Mouse (Mus musculus) stomach, postnatal 0 days (tissue): ENCODE results near the gene Acoxl. TPM values are rescaled to one million over a fixed set of nuclear protein-coding genes. Genes with fewer than 3 reads are reported as not detected.
A peak's percentile ranks its signal among the peaks of the same experiment; 100 is the strongest.

ENCODE experiments used
- ATAC-seq: fragments of 200-750 bp; cut with Nextera tagmentation; 2 replicates; pipeline ENCODE4 v1.8.0; 2017; ENCODE audit not compliant: low FRiP score, low TSS enrichment
- DNase-seq: peaks from one replicate; pipeline ENCODE4 v3.0.0-alpha.2; 2016; ENCODE audit warnings: low spot score
- H3K27ac ChIP-seq: fragments of 300-500 bp; sonication (generic); replicated peaks from 2 replicates; pipeline ENCODE4 v1.5.1; 2014; ENCODE audit warnings: mild to moderate bottlenecking, control low read depth
- H3K27me3 ChIP-seq: fragments of 300-500 bp; sonication (generic); 2 replicates; pipeline ENCODE4 v1.6.1; 2014; ENCODE audit warnings: low read length; ENCODE audit not compliant: control insufficient read depth, insufficient read depth
- H3K36me3 ChIP-seq: fragments of 300-500 bp; sonication (generic); 2 replicates; pipeline ENCODE4 v1.6.1; 2014; ENCODE audit warnings: low read length, mixed read lengths; ENCODE audit not compliant: control insufficient read depth, insufficient read depth
- H3K4me1 ChIP-seq: fragments of 300-500 bp; sonication (generic); replicated peaks from 2 replicates; pipeline ENCODE4 v1.6.1; 2014; ENCODE audit warnings: antibody characterized with exemption; ENCODE audit not compliant: control insufficient read depth, insufficient read depth
- H3K4me2 ChIP-seq: fragments of 300-500 bp; sonication (generic); replicated peaks from 2 replicates; pipeline ENCODE4 v1.6.1; 2014; ENCODE audit warnings: low read depth, mild to moderate bottlenecking, control low read depth, moderate library complexity
- H3K4me3 ChIP-seq: fragments of 300-500 bp; sonication (generic); 2 replicates; pipeline ENCODE4 v1.5.1; 2014; ENCODE audit warnings: low read depth, low read length, control low read depth
- H3K9ac ChIP-seq: fragments of 300-500 bp; sonication (generic); 2 replicates; pipeline ENCODE4 v1.6.1; 2014; ENCODE audit warnings: mild to moderate bottlenecking, low read length, control low read depth, mixed read lengths
- H3K9me3 ChIP-seq: fragments of 300-500 bp; sonication (generic); 2 replicates; pipeline ENCODE4 v1.6.1; 2016; ENCODE audit warnings: low read length; ENCODE audit not compliant: control insufficient read depth
- CTCF ChIP-seq: IDR thresholded peaks from 2 replicates; pipeline ENCODE4 v1.5.1; 2016; ENCODE audit warnings: antibody characterized with exemption, low read depth, mild to moderate bottlenecking, moderate library complexity
- EP300 ChIP-seq: optimal IDR thresholded peaks from 2 replicates; pipeline ENCODE3; 2016; ENCODE audit warnings: antibody characterized with exemption
- WGBS: fragments of 180-500 bp; shearing (Covaris S2); extraction: QIAGEN DNeasy Blood & Tissue Kit; methylation state at CpG from one replicate; pipeline ENCODE4 v1.1.7; 2014; 5-methylcytosine and 5-hydroxymethylcytosine counted together
- polyA plus RNA-seq: library from polyadenylated mRNA; unstranded; fragments of >200 nt; fragmentation: Nextera tagmentation; extraction: Ambion mirVana; gene quantifications from 2 replicates; pipeline ENCODE4 v1.2.1, GENCODE M21; 2015

Acoxl gene
- polyA plus RNA-seq, 1 experiment from 2014 or later = 0.17 TPM

DNA sequence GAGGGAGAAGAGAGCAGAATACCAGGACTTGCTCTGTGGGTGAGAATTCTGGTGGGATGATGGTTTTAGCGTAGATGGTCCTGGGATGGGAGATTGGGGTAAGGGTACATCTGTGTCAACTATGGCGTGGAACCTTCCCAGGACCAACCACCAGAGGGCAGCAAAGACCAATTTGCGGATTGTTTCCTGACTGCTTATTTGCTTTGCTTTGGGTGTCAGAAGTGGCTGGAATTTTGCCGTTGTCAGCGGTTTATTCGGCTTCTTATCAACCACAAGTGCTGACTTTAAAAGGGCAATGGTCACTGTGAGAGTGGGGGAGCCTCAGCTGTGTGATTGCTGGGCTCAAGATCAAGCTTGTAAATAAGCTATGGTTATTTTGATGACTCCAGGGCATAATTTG lies 50.8 kb downstream of the Acoxl start:
- no peak overlapping the region for H3K27ac ChIP-seq
- peak; percentile 98 for TF ChIP-seq CTCF
- no peak for TF ChIP-seq EP300

DNA sequence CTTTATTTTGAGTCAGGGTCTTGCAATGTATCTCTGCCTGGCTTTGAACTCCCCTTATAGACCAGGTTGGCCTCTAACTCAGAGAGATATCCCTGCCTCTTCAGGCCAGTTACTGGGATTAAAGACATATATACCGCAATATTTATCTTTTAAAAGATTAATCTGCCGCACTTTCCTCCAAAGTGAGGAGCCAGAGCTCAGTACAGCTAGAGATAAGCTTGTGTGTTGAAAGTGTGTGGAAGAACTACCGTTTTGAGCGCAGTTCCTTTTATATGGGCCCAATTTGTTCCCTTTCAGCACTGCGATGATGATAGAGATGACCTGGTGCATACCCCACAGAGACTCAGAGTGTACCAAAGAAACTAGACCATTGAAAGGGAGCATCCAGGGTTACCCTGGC lies 51.3 kb downstream of the Acoxl start:
- Histone ChIP-seq H3K4me1 (peaks cover 3% of the 10 kb centered on the region), H3K36me3 (no peaks in the 10 kb centered on the region), H3K4me3 (no peak overlapping the region), H3K27ac (peak overlapping the region; percentile 4; the same call in 1 of the 2 replicates), H3K27me3 (no peaks in the 10 kb centered on the region), H3K4me2 (no peak overlapping the region), H3K9ac (no peak overlapping the region), H3K9me3 (no peaks in the 10 kb centered on the region)
- DNase-seq = no peak
- TF ChIP-seq EP300 (no peak), CTCF (no peak)
- no peak for ATAC-seq
- WGBS = 82% methylated on average over 5 of the region's 5 CpGs

More for the DNA sequence above, 50.8 kb downstream of the Acoxl start:
- 2% methylated on average over 6 of the region's 6 CpGs for WGBS
- H3K9me3 ChIP-seq = no peaks in the 10 kb centered on the region
- no peaks in the 10 kb centered on the region for H3K36me3 ChIP-seq
- H3K4me1 ChIP-seq = peaks cover 3% of the 10 kb centered on the region
- no peaks in the 10 kb centered on the region for H3K27me3 ChIP-seq
- H3K4me3 ChIP-seq = no peak overlapping the region
- H3K9ac ChIP-seq = no peak overlapping the region
- H3K4me2 ChIP-seq = no peak overlapping the region
- DNase-seq (peak; percentile 83), ATAC-seq (no peak)

DNA sequence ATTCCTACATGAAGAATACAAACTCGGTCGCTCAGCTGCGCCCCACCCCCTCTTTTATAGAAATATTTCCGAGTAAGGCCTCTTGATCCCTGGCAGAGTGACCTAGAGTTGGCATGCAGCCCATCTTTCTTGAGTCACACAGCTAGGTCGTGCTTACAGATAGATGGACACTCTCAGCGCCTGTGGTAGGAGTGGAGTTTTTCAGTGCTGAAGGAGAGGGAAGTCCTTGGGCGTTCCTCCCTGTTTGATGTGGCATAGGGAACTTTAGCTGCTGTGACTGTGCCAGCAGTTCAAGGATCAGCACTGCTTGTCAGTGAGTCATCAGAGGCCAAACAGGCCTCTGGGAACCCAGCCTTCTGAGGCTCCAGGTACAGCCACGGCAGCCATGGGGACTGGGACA lies 51.9 kb downstream of the Acoxl start:
- Histone ChIP-seq H3K27ac (peak overlapping the region; percentile 56; the same call in 1 of the 2 replicates), H3K36me3 (no peaks in the 10 kb centered on the region), H3K9me3 (no peaks in the 10 kb centered on the region), H3K4me1 (peaks cover 3% of the 10 kb centered on the region), H3K9ac (no peak overlapping the region), H3K4me3 (no peak overlapping the region), H3K27me3 (no peaks in the 10 kb centered on the region), H3K4me2 (no peak overlapping the region)
- ATAC-seq (peak; percentile 96), DNase-seq (peak; percentile 76)
- WGBS = 30% methylated on average over 8 of the region's 8 CpGs
- TF ChIP-seq EP300 (no peak), CTCF (no peak)

DNA sequence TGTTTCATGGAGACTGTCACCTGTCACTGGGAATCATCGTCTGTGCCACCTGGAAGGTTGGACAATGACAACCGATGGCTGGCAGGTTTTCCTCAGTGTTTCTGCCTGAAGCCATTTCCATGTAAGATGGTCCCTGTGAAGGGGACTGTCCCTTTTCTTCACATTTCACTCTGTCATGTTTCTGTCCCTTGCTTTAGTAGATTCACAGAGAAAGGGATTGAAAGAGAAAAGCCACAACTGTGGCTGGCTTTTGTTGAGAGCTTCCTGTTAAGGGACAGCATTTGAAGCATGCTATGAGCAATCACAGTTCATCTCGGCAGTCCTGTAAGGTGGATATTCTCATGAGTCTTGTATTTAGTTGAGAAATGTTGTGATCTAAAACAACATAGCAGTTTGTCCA lies 52.4 kb downstream of the Acoxl start:
- no peak overlapping the region for H3K9ac ChIP-seq
- no peaks in the 10 kb centered on the region for H3K9me3 ChIP-seq
- peaks cover 3% of the 10 kb centered on the region for H3K4me1 ChIP-seq
- TF ChIP-seq CTCF (no peak), EP300 (no peak)
- DNase-seq (no peak), ATAC-seq (no peak)
- 71% methylated on average over 3 of the region's 3 CpGs for WGBS
- no peaks in the 10 kb centered on the region for H3K27me3 ChIP-seq
- H3K4me3 ChIP-seq = no peak overlapping the region
- no peak overlapping the region for H3K4me2 ChIP-seq
- peak overlapping the region; percentile 56; the same call in 1 of the 2 replicates for H3K27ac ChIP-seq
- no peaks in the 10 kb centered on the region for H3K36me3 ChIP-seq

DNA sequence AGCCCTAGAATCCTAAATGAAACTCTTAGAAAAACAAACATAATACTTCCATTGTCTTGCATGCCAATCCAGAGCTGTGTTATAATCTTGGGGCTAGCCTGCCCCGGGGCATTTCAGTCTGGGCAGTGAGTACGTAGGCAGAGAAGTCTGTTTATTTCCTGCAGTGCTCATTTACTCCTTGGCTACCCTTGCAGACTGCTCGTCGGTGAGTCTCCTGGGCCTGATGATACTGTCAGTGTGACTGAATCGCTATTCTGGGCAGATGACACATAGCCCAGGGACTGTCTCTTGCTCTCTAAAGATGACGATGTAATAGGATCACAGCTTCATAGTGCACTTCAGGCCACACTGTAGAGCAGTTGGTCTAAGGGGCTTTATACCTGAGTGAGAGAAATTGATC lies 56.2 kb downstream of the Acoxl start:
- 43% methylated on average over 6 of the region's 6 CpGs for WGBS
- Histone ChIP-seq H3K9ac (no peak overlapping the region), H3K4me2 (no peak overlapping the region), H3K4me3 (no peak overlapping the region), H3K36me3 (no peaks in the 10 kb centered on the region), H3K4me1 (peaks cover 3% of the 10 kb centered on the region), H3K27ac (no peak overlapping the region), H3K27me3 (no peaks in the 10 kb centered on the region), H3K9me3 (no peaks in the 10 kb centered on the region)
- ATAC-seq (no peak), DNase-seq (no peak)
- TF ChIP-seq EP300 = no peak
- no peak for TF ChIP-seq CTCF

DNA sequence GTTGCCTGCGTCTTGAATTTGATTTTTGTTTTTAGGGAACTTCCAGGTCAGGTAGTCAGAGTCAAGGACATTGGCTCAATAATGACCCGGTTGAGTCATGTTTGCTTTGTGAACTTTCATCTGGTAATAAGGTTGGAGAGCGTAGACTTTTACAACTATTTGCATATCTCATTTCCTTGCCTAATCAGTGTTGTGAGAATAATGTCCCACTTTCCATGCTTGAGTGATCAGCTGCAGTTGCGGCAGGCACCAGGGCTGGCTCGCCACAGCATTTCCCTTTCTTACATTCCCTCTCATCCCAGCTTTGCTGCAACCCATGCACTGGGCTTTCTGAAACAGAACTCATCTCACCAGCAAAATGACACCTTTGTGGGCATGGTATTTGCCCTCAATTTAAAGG lies 59.0 kb downstream of the Acoxl start:
- Histone ChIP-seq H3K4me3 (no peak overlapping the region), H3K4me1 (no peaks in the 10 kb centered on the region), H3K9me3 (no peaks in the 10 kb centered on the region), H3K4me2 (no peak overlapping the region), H3K36me3 (no peaks in the 10 kb centered on the region), H3K9ac (no peak overlapping the region), H3K27ac (no peak overlapping the region), H3K27me3 (no peaks in the 10 kb centered on the region)
- TF ChIP-seq CTCF = no peak
- TF ChIP-seq EP300 = no peak
- no peak for DNase-seq
- ATAC-seq = peak; percentile 71
- WGBS = 56% methylated on average over 5 of the region's 5 CpGs
